Mouse (Mus musculus) retina, postnatal 1 day (tissue): Measurements from ENCODE around the gene Mcrs1.
"Not testable (repeated sequence)": the region's sequence is repeated elsewhere in the genome, so short reads cannot be mapped to it uniquely, and the experiment has no call there.

Experiments used
- DNase-seq: peaks from one replicate; pipeline ENCODE4 v3.0.0-alpha.2; 2012

Mcrs1 gene

GRCm38 (mm10) chr15:99249938-99250337 is 1.8 kb downstream of the Mcrs1 start:
- DNase-seq, result no peak

GRCm38 (mm10) chr15:99248972-99249371 is 2.8 kb downstream of the Mcrs1 start:
- DNase-seq, result no peak

- not testable (repeated sequence) for DNase-seq
Observed at GRCm38 (mm10) chr15:99246736-99247135, 5.0 kb downstream of the Mcrs1 start.

- DNase-seq, result no peak
Observed at GRCm38 (mm10) chr15:99242045-99242444, 9.7 kb downstream of the Mcrs1 start.

GRCm38 (mm10) chr15:99241249-99241648 is 10.5 kb downstream of the Mcrs1 start:
- no peak for DNase-seq

- no peak for DNase-seq
Observed at GRCm38 (mm10) chr15:99240129-99240528, 11.6 kb downstream of the Mcrs1 start.

GRCm38 (mm10) chr15:99238006-99238405 is 13.8 kb downstream of the Mcrs1 start:
- no peak for DNase-seq

GRCm38 (mm10) chr15:99234326-99235010 is 17.3 kb downstream of the Mcrs1 start:
- DNase-seq, result no peak

GRCm38 (mm10) chr15:99233719-99234118 is 18.0 kb downstream of the Mcrs1 start:
- no peak for DNase-seq

GRCm38 (mm10) chr15:99231998-99232397 is 19.8 kb downstream of the Mcrs1 start:
- no peak for DNase-seq

- DNase-seq, result no peak
Observed at GRCm38 (mm10) chr15:99226090-99226489, 25.7 kb downstream of the Mcrs1 start.

- no peak for DNase-seq
Observed at GRCm38 (mm10) chr15:99225081-99225810, 26.5 kb downstream of the Mcrs1 start.

- peak; percentile 78 for DNase-seq
Observed at GRCm38 (mm10) chr15:99224208-99224911, 27.4 kb downstream of the Mcrs1 start, which contains the start of gene Kcnh3. Kcnh3 (plus strand) TSS chr15:99224861.

- DNase-seq, result peak; percentile 63
Observed at GRCm38 (mm10) chr15:99223585-99224207, 28.1 kb downstream of the Mcrs1 start.

- no peak for DNase-seq
Observed at GRCm38 (mm10) chr15:99222794-99223584, 28.8 kb downstream of the Mcrs1 start.

- no peak for DNase-seq
Observed at GRCm38 (mm10) chr15:99221315-99221952, 30.3 kb downstream of the Mcrs1 start.

GRCm38 (mm10) chr15:99217630-99218029 is 34.1 kb downstream of the Mcrs1 start:
- no peak for DNase-seq

- no peak for DNase-seq
Observed at GRCm38 (mm10) chr15:99215741-99216463, 35.9 kb downstream of the Mcrs1 start.

- peak; percentile 50 for DNase-seq
Observed at GRCm38 (mm10) chr15:99214941-99215340, 36.8 kb downstream of the Mcrs1 start.

GRCm38 (mm10) chr15:99213183-99213582 is 38.6 kb downstream of the Mcrs1 start:
- DNase-seq, result no peak

GRCm38 (mm10) chr15:99205959-99206358 is 45.8 kb downstream of the Mcrs1 start:
- no peak for DNase-seq
